Mouse (Mus musculus) heart, embryonic 14.5 days (tissue): ENCODE data around the gene Gfy. TPM values are rescaled to one million over a fixed set of nuclear protein-coding genes. Genes with fewer than 3 reads are reported as not detected.

ENCODE experiments used
- ATAC-seq: fragments of 200-750 bp; cut with Nextera tagmentation; 2 replicates; pipeline ENCODE4 v1.8.0; 2017; ENCODE audit warnings: low read depth, moderate TSS enrichment; ENCODE audit not compliant: insufficient number of reproducible peaks, insufficient read depth, low FRiP score
- H3K27ac ChIP-seq, 2 experiments: fragments of 200-500 bp in 1 of 2; fragments of 300-500 bp in 1 of 2; sonication (generic) in 1 of 2; replicated peaks in 1 of 2; 2 replicates each; pipeline ENCODE4 v1.5.1; 2012 to 2014; ENCODE audit warnings: low read depth in 2 of 2, low read length in 2 of 2, control low read depth in 1 of 2, mild to moderate bottlenecking in 1 of 2, mixed read lengths in 1 of 2; ENCODE audit not compliant: control insufficient read depth in 1 of 2, insufficient read depth in 1 of 2
- H3K27me3 ChIP-seq: fragments of 300-500 bp; sonication (generic); 2 replicates; pipeline ENCODE4 v1.6.1; 2014; ENCODE audit warnings: mild to moderate bottlenecking, low read length, control low read depth; ENCODE audit not compliant: control insufficient read depth, insufficient read depth
- H3K36me3 ChIP-seq: fragments of 300-500 bp; sonication (generic); 2 replicates; pipeline ENCODE4 v1.6.1; 2014; ENCODE audit warnings: mild to moderate bottlenecking, control low read depth, low read length, mixed read lengths; ENCODE audit not compliant: control insufficient read depth, insufficient read depth
- H3K4me1 ChIP-seq, 2 experiments: fragments of 200-500 bp in 1 of 2; fragments of 300-500 bp in 1 of 2; sonication (generic) in 1 of 2; 2 replicates each; pipeline ENCODE4 v1.6.1; 2012 to 2014; ENCODE audit warnings: low read length in 2 of 2, control low read depth in 1 of 2, mixed read lengths in 1 of 2; ENCODE audit not compliant: control insufficient read depth in 2 of 2, insufficient read depth in 2 of 2
- H3K4me2 ChIP-seq: fragments of 300-500 bp; sonication (generic); 2 replicates; pipeline ENCODE4 v1.6.1; 2014; ENCODE audit warnings: mild to moderate bottlenecking, low read length
- H3K4me3 ChIP-seq, 2 experiments: fragments of 200-500 bp in 1 of 2; fragments of 300-500 bp in 1 of 2; sonication (generic) in 1 of 2; 2 replicates each; pipeline ENCODE4 v1.5.1; 2012 to 2014; ENCODE audit warnings: low read length in 2 of 2, mild to moderate bottlenecking in 2 of 2, control low read depth in 1 of 2, low read depth in 1 of 2, moderate library complexity in 1 of 2; ENCODE audit not compliant: control insufficient read depth in 1 of 2, insufficient read depth in 1 of 2
- H3K9ac ChIP-seq: fragments of 300-500 bp; sonication (generic); 2 replicates; pipeline ENCODE4 v1.6.1; 2014; ENCODE audit warnings: mild to moderate bottlenecking, low read length
- H3K9me3 ChIP-seq: fragments of 300-500 bp; sonication (generic); 2 replicates; pipeline ENCODE4 v1.6.1; 2016; ENCODE audit warnings: low read length, control low read depth; ENCODE audit not compliant: control insufficient read depth
- WGBS: fragments of 180-500 bp; shearing (Covaris S2); extraction: QIAGEN DNeasy Blood & Tissue Kit; methylation state at CpG from one replicate; pipeline ENCODE4 v1.1.7; 2014; 5-methylcytosine and 5-hydroxymethylcytosine counted together
- polyA plus RNA-seq: library from polyadenylated mRNA; unstranded; fragments of >200 nt; fragmentation: Nextera tagmentation; extraction: Ambion mirVana; gene quantifications from 2 replicates; pipeline ENCODE4 v1.2.1, GENCODE M21; 2014

The Gfy gene
- polyA plus RNA-seq, 1 experiment from 2014 or later = not detected

DNA sequence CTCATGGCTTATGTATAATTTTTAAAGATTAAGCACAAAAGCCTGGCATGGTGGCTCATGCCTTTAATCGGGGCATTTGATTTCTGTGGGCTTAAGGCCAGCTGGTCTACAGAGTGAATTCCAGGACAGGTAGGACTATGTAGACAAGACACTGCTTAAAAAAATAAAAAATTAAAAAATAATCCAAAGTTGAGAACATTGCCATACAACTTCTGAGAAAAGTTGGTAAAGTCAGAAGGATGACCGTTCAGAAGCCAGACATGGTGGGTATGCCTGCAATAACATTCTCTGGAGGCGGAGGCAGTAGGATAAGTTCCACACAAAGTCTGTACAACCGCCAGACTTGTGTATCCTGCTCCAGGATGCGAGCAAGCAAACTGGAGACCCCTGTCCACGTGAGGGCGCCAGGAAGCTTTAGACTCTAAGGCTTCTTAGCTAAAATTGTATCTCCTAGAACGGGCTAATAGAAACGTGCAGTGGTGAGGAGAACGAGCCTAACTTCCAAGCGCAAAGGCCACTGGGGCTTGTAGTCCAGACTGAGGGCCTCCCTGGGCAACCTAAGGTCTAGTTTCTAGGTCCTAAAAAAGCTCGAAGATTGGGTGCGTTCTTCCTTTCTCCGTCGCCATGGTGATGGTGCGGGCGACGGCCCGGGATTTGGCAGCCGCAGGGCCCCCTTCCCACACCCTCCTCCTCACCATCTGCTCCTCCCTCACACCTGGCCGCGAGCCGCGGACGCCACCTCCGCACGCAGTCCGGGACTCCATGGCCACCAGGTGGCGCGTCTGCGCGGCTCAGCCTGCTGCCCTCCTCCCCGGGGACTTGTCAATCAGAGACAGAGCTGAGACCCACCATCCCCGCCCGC lies 17.5 kb downstream of the Gfy start:
- Histone ChIP-seq H3K4me1 (peaks cover 6 to 10% of the 10 kb centered on the region in 2 experiments; a peak in 3 of 4 replicates), H3K4me3 (peak overlapping the region; percentile 35 to 43), H3K27me3 (peaks cover 45% of the 10 kb centered on the region), H3K9ac (peak overlapping the region; percentile 36; the same call in 1 of the 2 replicates), H3K27ac (no peak overlapping the region), H3K9me3 (no peaks in the 10 kb centered on the region), H3K36me3 (peaks cover 33% of the 10 kb centered on the region), H3K4me2 (peak overlapping the region; percentile 72)
- peak; percentile 60 for ATAC-seq
- WGBS = 5% methylated on average over 35 of the region's 35 CpGs

DNA sequence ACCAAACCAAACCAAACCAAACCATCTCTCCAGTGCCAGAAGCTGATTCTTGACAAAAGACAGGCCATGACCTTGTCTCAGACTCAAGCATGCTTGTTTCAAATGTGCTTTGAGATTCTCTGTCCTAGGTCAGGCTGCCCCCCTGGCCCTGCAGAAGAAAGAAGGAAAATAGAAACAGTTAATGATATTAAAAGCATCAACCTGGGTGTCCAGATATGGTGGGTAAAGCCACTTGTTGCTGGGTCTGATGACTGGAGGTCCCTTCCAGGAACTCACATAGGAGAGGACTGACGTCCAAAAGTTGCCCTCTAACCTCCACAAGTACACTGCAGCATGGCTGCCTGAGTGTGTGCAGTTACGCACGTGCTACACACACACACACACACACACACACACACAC lies 18.5 kb downstream of the Gfy start:
- Histone ChIP-seq H3K27me3 (peaks cover 35% of the 10 kb centered on the region), H3K9me3 (no peaks in the 10 kb centered on the region), H3K9ac (no peak overlapping the region), H3K36me3 (peaks cover 39% of the 10 kb centered on the region), H3K4me2 (no peak overlapping the region), H3K4me3 (no peak overlapping the region), H3K4me1 (peaks cover 6 to 10% of the 10 kb centered on the region in 2 experiments; a peak in 3 of 4 replicates), H3K27ac (no peak overlapping the region)
- no peak for ATAC-seq
- 87% methylated on average over 3 of the region's 3 CpGs for WGBS

DNA sequence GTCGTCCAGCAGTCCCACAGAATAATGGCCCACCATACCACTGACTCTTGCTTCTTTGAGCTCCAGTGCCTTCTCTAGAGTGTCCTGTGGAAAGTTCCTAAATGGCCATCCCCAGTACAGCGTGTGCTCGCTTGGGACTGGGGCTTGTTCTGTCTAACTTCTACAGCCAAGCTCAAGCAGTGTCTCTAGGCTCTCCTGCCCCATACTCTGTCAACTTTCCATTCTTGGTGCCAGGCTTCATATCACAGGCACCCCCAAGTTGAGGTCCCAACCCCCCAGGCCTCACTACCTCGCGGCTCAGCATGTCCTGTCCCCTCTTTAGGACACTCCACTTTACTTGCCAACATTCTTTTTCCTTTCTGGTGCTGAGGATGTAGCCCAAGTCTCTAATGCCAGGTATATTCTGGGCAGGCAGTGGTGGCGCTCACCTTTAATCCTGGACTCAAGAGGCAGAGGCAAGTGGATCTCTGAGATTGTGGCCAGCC lies 19.0 kb downstream of the Gfy start:
- ATAC-seq = no peak
- no peak overlapping the region for H3K9ac ChIP-seq
- no peak overlapping the region for H3K27ac ChIP-seq
- H3K36me3 ChIP-seq = peaks cover 39% of the 10 kb centered on the region
- WGBS = 89% methylated on average over 6 of the region's 6 CpGs
- H3K4me3 ChIP-seq = no peak overlapping the region
- no peak overlapping the region for H3K4me2 ChIP-seq
- no peaks in the 10 kb centered on the region for H3K9me3 ChIP-seq
- H3K4me1 ChIP-seq = peaks cover 6 to 10% of the 10 kb centered on the region in 2 experiments; a peak in 3 of 4 replicates
- H3K27me3 ChIP-seq = peaks cover 30% of the 10 kb centered on the region

DNA sequence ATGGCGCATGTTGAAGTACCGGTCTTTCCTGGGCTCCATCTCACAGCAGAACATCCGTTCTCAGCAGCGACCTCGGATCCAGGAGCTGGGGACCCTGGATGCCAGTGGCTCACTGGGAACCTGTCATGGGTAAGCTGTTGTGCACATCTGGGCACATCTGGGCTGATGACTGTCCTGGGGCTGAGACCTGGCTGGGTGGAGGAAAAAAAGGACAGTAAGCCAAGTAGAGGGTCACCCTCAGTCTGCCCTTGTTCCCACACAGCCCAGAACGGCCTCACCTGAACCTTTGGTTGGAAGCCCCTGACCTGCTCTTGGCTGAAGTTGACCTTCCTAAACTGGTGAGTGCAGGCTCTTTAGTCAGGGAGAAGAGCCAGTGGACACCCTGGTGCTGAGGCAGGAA lies 20.4 kb downstream of the Gfy start:
- H3K27me3 ChIP-seq = peaks cover 16% of the 10 kb centered on the region
- peaks cover 39% of the 10 kb centered on the region for H3K36me3 ChIP-seq
- H3K4me1 ChIP-seq = peaks cover 6 to 8% of the 10 kb centered on the region in 2 experiments; a peak in 2 of 4 replicates
- 92% methylated on average over 6 of the region's 6 CpGs for WGBS
- H3K27ac ChIP-seq = no peak overlapping the region
- no peaks in the 10 kb centered on the region for H3K9me3 ChIP-seq
- H3K4me2 ChIP-seq = no peak overlapping the region
- no peak overlapping the region for H3K9ac ChIP-seq
- H3K4me3 ChIP-seq = no peak overlapping the region
- no peak for ATAC-seq

DNA sequence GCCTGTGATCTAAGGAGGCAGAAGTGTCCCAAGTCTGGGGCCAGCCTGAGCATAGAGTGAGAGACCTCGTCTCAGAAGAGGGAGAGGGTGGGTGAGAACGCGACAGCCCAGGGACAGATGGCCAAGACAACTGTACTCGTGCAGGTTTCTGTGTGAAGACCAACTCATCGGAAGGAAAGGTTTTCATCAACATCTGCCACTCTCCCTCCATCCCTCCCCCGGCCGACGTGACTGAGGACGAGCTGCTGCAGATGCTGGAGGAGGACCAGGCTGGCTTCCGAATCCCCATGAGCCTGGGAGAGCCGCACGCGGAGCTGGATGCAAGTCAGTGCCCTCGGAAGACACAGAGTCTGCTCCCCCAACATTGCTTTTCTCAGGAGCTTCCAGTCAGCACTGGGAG lies 21.9 kb downstream of the Gfy start:
- no peak overlapping the region for H3K4me2 ChIP-seq
- no peak overlapping the region for H3K4me3 ChIP-seq
- H3K27ac ChIP-seq = no peak overlapping the region
- H3K9ac ChIP-seq = no peak overlapping the region
- H3K36me3 ChIP-seq = peaks cover 39% of the 10 kb centered on the region
- peaks cover 1% of the 10 kb centered on the region; the same call in 1 of the 2 replicates for H3K27me3 ChIP-seq
- WGBS = 88% methylated on average over 14 of the region's 14 CpGs
- ATAC-seq = no peak
- H3K9me3 ChIP-seq = no peaks in the 10 kb centered on the region
- peaks cover 6 to 11% of the 10 kb centered on the region in 2 experiments; a peak in 2 of 4 replicates for H3K4me1 ChIP-seq

DNA sequence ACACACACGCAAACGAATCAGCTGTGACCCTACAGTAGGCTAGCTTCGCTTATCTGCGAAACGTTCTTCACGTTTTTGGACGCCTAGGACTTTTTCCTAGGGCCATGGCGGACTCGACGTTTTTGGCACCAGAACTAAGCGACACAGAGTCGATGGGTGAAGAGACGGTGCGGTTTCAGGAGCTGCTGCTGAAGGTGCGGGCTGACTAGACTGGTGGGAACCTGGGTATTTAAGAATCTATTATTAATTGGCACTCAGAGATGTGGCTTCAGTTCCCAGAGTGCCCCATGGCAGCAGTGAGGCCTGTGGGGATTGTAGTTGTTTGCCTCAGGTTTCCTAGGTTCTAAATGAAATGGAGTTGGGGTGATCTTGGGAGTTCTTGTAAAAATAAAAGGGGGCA lies 23.2 kb downstream of the Gfy start:
- no peaks in the 10 kb centered on the region for H3K9me3 ChIP-seq
- no peak overlapping the region for H3K4me3 ChIP-seq
- WGBS = 90% methylated on average over 15 of the region's 15 CpGs
- ATAC-seq = no peak
- no peak overlapping the region for H3K27ac ChIP-seq
- H3K27me3 ChIP-seq = no peaks in the 10 kb centered on the region
- no peak overlapping the region for H3K9ac ChIP-seq
- peaks cover 39% of the 10 kb centered on the region for H3K36me3 ChIP-seq
- no peak overlapping the region for H3K4me2 ChIP-seq
- peaks cover 4 to 9% of the 10 kb centered on the region in 2 experiments; a peak in 2 of 4 replicates for H3K4me1 ChIP-seq

DNA sequence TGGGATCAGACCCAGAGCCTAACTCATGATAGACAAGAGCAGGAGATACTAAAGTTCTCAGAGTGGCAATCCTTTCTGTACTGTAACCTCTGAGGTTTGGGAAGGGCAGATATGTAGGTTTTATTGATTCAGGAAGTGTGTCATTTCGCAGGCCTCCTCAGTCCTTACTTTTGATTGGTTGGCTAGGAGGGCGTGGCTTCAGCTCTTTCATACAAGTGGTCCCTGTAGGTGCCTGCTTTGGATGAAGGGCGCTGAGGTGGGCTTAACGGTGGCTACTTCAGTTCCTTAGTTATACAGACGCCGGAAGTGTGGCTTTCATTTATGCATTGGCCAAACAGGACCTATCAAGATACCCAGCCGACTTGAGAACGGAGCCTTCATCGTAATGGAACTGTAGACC lies 23.8 kb downstream of the Gfy start:
- Histone ChIP-seq H3K4me1 (peaks cover 4 to 9% of the 10 kb centered on the region in 2 experiments; a peak in 2 of 4 replicates), H3K9ac (no peak overlapping the region), H3K4me3 (no peak overlapping the region), H3K36me3 (peaks cover 35% of the 10 kb centered on the region), H3K27me3 (no peaks in the 10 kb centered on the region), H3K4me2 (no peak overlapping the region), H3K27ac (no peak overlapping the region), H3K9me3 (no peaks in the 10 kb centered on the region)
- no peak for ATAC-seq
- 85% methylated on average over 9 of the region's 9 CpGs for WGBS
